Mouse (Mus musculus): ENCODE data around the gene Ccz1. TPM values are rescaled to one million over a fixed set of nuclear protein-coding genes. Genes with fewer than 3 reads are reported as not detected.

Gene Ccz1
- polyA plus RNA-seq, 1 experiment from 2014 or later = 30.5 TPM

- DNase-seq (no peak), ATAC-seq (no peak)
- no peak for TF ChIP-seq EP300 (IDR thresholded peaks at IDR 0.05; ENCODE audit: low read depth)
- TF ChIP-seq CTCF (IDR thresholded peaks at IDR 0.05; ENCODE audit: low read depth) = no peak
- Histone ChIP-seq H3K36me3 (replicated peaks; ENCODE audit: insufficient read depth, low read length) (no peaks in the 10 kb centered on the region), H3K4me3 (ENCODE audit: low read depth, low read length) (no peak overlapping the region), H3K4me1 (ENCODE audit: insufficient read depth) (no peaks in the 10 kb centered on the region), H3K27ac (ENCODE audit: low read depth) (no peak overlapping the region), H3K27me3 (ENCODE audit: insufficient read depth, low read length) (no peaks in the 10 kb centered on the region), H3K4me2 (ENCODE audit: low read depth, low read length) (no peak overlapping the region), H3K9me3 (ENCODE audit: low read length) (no peaks in the 10 kb centered on the region), H3K9ac (replicated peaks) (no peak overlapping the region)
- 60% methylated on average over 13 of the region's 13 CpGs for WGBS (ENCODE audit: insufficient replicate concordance)
Observed at GRCm38 (mm10) chr5:144047324-144047723, 32.6 kb upstream of the Ccz1 start.

GRCm38 (mm10) chr5:144043166-144043565, 28.5 kb upstream of the Ccz1 start:
- H3K36me3 ChIP-seq (replicated peaks; ENCODE audit: insufficient read depth, low read length) = no peaks in the 10 kb centered on the region
- WGBS (ENCODE audit: insufficient replicate concordance) = 72% methylated on average over 11 of the region's 11 CpGs
- DNase-seq = no peak
- no peak overlapping the region for H3K9ac ChIP-seq (replicated peaks)
- no peaks in the 10 kb centered on the region for H3K27me3 ChIP-seq (ENCODE audit: insufficient read depth, low read length)
- H3K4me1 ChIP-seq (ENCODE audit: insufficient read depth) = no peaks in the 10 kb centered on the region
- no peaks in the 10 kb centered on the region for H3K9me3 ChIP-seq (ENCODE audit: low read length)
- no peak overlapping the region for H3K4me2 ChIP-seq (ENCODE audit: low read depth, low read length)
- no peak overlapping the region for H3K27ac ChIP-seq (ENCODE audit: low read depth)
- no peak for TF ChIP-seq CTCF (IDR thresholded peaks at IDR 0.05; ENCODE audit: low read depth)
- TF ChIP-seq EP300 (IDR thresholded peaks at IDR 0.05; ENCODE audit: low read depth) = no peak
- no peak overlapping the region for H3K4me3 ChIP-seq (ENCODE audit: low read depth, low read length)
- no peak for ATAC-seq

GRCm38 (mm10) chr5:144040720-144041364, 26.2 kb upstream of the Ccz1 start:
- Histone ChIP-seq H3K9me3 (ENCODE audit: low read length) (no peaks in the 10 kb centered on the region), H3K36me3 (replicated peaks; ENCODE audit: insufficient read depth, low read length) (no peaks in the 10 kb centered on the region), H3K27ac (ENCODE audit: low read depth) (no peak overlapping the region), H3K9ac (replicated peaks) (no peak overlapping the region), H3K4me3 (ENCODE audit: low read depth, low read length) (no peak overlapping the region), H3K4me1 (ENCODE audit: insufficient read depth) (no peaks in the 10 kb centered on the region), H3K27me3 (ENCODE audit: insufficient read depth, low read length) (no peaks in the 10 kb centered on the region), H3K4me2 (ENCODE audit: low read depth, low read length) (0 out of 2 replicates have a peak overlapping the region, but pooled peaks have one; percentile 13)
- TF ChIP-seq CTCF (IDR thresholded peaks at IDR 0.05; ENCODE audit: low read depth) (peak; percentile 97), EP300 (IDR thresholded peaks at IDR 0.05; ENCODE audit: low read depth) (no peak)
- ATAC-seq (no peak), DNase-seq (peak; percentile 78)
- 41% methylated on average over 11 of the region's 11 CpGs for WGBS (ENCODE audit: insufficient replicate concordance)

GRCm38 (mm10) chr5:144039886-144040285, 25.2 kb upstream of the Ccz1 start:
- no peaks in the 10 kb centered on the region for H3K9me3 ChIP-seq (ENCODE audit: low read length)
- H3K27ac ChIP-seq (ENCODE audit: low read depth) = no peak overlapping the region
- H3K36me3 ChIP-seq (replicated peaks; ENCODE audit: insufficient read depth, low read length) = no peaks in the 10 kb centered on the region

GRCm38 (mm10) chr5:144039156-144039675, 24.5 kb upstream of the Ccz1 start:
- Histone ChIP-seq H3K9me3 (ENCODE audit: low read length) (no peaks in the 10 kb centered on the region), H3K4me1 (ENCODE audit: insufficient read depth) (no peaks in the 10 kb centered on the region), H3K9ac (replicated peaks) (no peak overlapping the region), H3K27ac (ENCODE audit: low read depth) (no peak overlapping the region), H3K4me3 (ENCODE audit: low read depth, low read length) (no peak overlapping the region), H3K4me2 (ENCODE audit: low read depth, low read length) (no peak overlapping the region), H3K36me3 (replicated peaks; ENCODE audit: insufficient read depth, low read length) (no peaks in the 10 kb centered on the region), H3K27me3 (ENCODE audit: insufficient read depth, low read length) (no peaks in the 10 kb centered on the region)
- peak; percentile 50; the same call in 1 of the 2 replicates for ATAC-seq
- 55% methylated on average over 9 of the region's 9 CpGs for WGBS (ENCODE audit: insufficient replicate concordance)
- no peak for DNase-seq
- TF ChIP-seq CTCF (IDR thresholded peaks at IDR 0.05; ENCODE audit: low read depth) (no peak), EP300 (IDR thresholded peaks at IDR 0.05; ENCODE audit: low read depth) (no peak)

More at GRCm38 (mm10) chr5:144039886-144040285, 25.2 kb upstream of the Ccz1 start:
- 82% methylated on average over 5 of the region's 5 CpGs for WGBS (ENCODE audit: insufficient replicate concordance)
- no peak for TF ChIP-seq CTCF (IDR thresholded peaks at IDR 0.05; ENCODE audit: low read depth)
- TF ChIP-seq EP300 (IDR thresholded peaks at IDR 0.05; ENCODE audit: low read depth) = no peak
- Histone ChIP-seq H3K9ac (replicated peaks) (no peak overlapping the region), H3K4me2 (ENCODE audit: low read depth, low read length) (no peak overlapping the region), H3K27me3 (ENCODE audit: insufficient read depth, low read length) (no peaks in the 10 kb centered on the region), H3K4me1 (ENCODE audit: insufficient read depth) (no peaks in the 10 kb centered on the region), H3K4me3 (ENCODE audit: low read depth, low read length) (no peak overlapping the region)
- no peak for ATAC-seq
- DNase-seq = no peak

- no peak overlapping the region for H3K27ac ChIP-seq (ENCODE audit: low read depth)
- H3K9me3 ChIP-seq (ENCODE audit: low read length) = no peaks in the 10 kb centered on the region
- H3K27me3 ChIP-seq (ENCODE audit: insufficient read depth, low read length) = no peaks in the 10 kb centered on the region
- H3K4me1 ChIP-seq (ENCODE audit: insufficient read depth) = no peaks in the 10 kb centered on the region
- no peak overlapping the region for H3K9ac ChIP-seq (replicated peaks)
- H3K4me3 ChIP-seq (ENCODE audit: low read depth, low read length) = no peak overlapping the region
- DNase-seq (no peak), ATAC-seq (no peak)
- 64% methylated on average over 17 of the region's 17 CpGs for WGBS (ENCODE audit: insufficient replicate concordance)
- no peak overlapping the region for H3K4me2 ChIP-seq (ENCODE audit: low read depth, low read length)
- TF ChIP-seq CTCF (IDR thresholded peaks at IDR 0.05; ENCODE audit: low read depth) (no peak), EP300 (IDR thresholded peaks at IDR 0.05; ENCODE audit: low read depth) (no peak)
- H3K36me3 ChIP-seq (replicated peaks; ENCODE audit: insufficient read depth, low read length) = no peaks in the 10 kb centered on the region
Observed at GRCm38 (mm10) chr5:144036952-144037351, 22.3 kb upstream of the Ccz1 start.

All from liver, postnatal 0 days (tissue).